Comparison of ENCODE assay signal across 9 mouse cellular contexts in genomic region chr5:118981046-118981445, GRCm38 (mm10).
DNase-seq lines count a peak whose midpoint lies in the region; ATAC-seq lines count a peak whose summit lies in the region.
"Had no signal": no experiment of that assay in that cellular context is flagged by ENCODE, and none has a peak within 500 bp of the region (broad histone marks: within the 10 kb centered on the region; RNA-seq: fewer than 3 reads in every experiment).

No protein-coding gene starts in this region.

- WGBS in hindbrain, embryonic 10.5 days: 42% methylated on average over 16 of the region's 16 CpGs
- 41% methylated on average over 15 of the region's 16 CpGs for WGBS in hindbrain, embryonic 16.5 days
- WGBS in embryonic facial prominence, embryonic 10.5 days: 30% methylated on average over 16 of the region's 16 CpGs
- WGBS in lung, embryonic 15.5 days: 13% methylated on average over 16 of the region's 16 CpGs
- WGBS in neural tube, embryonic 15.5 days: 37% methylated on average over 16 of the region's 16 CpGs

- H3K4me2 ChIP-seq in hindbrain, embryonic 16.5 days (ENCODE audit: low read length): no peak overlapping the region
- no peak overlapping the region for H3K4me2 ChIP-seq in lung, embryonic 15.5 days
- no peak overlapping the region for H3K4me2 ChIP-seq in neural tube, embryonic 15.5 days
- H3K4me2 ChIP-seq: neural tube, embryonic 13.5 days had no signal

- no peaks in the 10 kb centered on the region for H3K36me3 ChIP-seq in hindbrain, embryonic 10.5 days
- no peaks in the 10 kb centered on the region for H3K36me3 ChIP-seq in hindbrain, embryonic 16.5 days (ENCODE audit: control insufficient read depth, insufficient read depth, low read length)
- H3K36me3 ChIP-seq in embryonic facial prominence, embryonic 10.5 days (replicated peaks): no peaks in the 10 kb centered on the region
- H3K36me3 ChIP-seq in lung, embryonic 15.5 days: no peaks in the 10 kb centered on the region
- no peaks in the 10 kb centered on the region for H3K36me3 ChIP-seq in neural tube, embryonic 15.5 days
- H3K36me3 ChIP-seq: neural tube, embryonic 13.5 days had no signal

- ATAC-seq in hindbrain, embryonic 16.5 days: no peak
- peak; percentile 83 for ATAC-seq in lung, embryonic 15.5 days (ENCODE audit: borderline replicate concordance, extremely low read depth, low FRiP score, low TSS enrichment)
- no peak for ATAC-seq in neural tube, embryonic 15.5 days (ENCODE audit: low FRiP score)

- no peak overlapping the region for H3K9ac ChIP-seq in hindbrain, embryonic 16.5 days (ENCODE audit: low read depth, low read length)
- 0 out of 2 replicates have a peak overlapping the region, but pooled peaks have one; percentile 9 for H3K9ac ChIP-seq in lung, embryonic 15.5 days
- H3K9ac ChIP-seq in neural tube, embryonic 15.5 days (replicated peaks): no peak overlapping the region
- H3K9ac ChIP-seq: neural tube, embryonic 13.5 days had no signal

- peaks cover 6% of the 10 kb centered on the region; the same call in 1 of the 2 replicates for H3K4me1 ChIP-seq in hindbrain, embryonic 10.5 days (replicated peaks)
- no peaks in the 10 kb centered on the region; the same call in 1 of the 2 replicates for H3K4me1 ChIP-seq in hindbrain, embryonic 16.5 days (ENCODE audit: control insufficient read depth, insufficient read depth, low read depth, low read length)
- peaks cover 15% of the 10 kb centered on the region for H3K4me1 ChIP-seq in embryonic facial prominence, embryonic 10.5 days
- H3K4me1 ChIP-seq in lung, embryonic 15.5 days: peaks cover 1% of the 10 kb centered on the region; the same call in 1 of the 2 replicates
- H3K4me1 ChIP-seq in neural tube, embryonic 15.5 days: no peaks in the 10 kb centered on the region

- DNase-seq in hindbrain, embryonic 10.5 days (ENCODE audit: low spot score): peak; percentile 19
- peak; percentile 54 for DNase-seq in embryonic facial prominence, embryonic 10.5 days (ENCODE audit: low spot score)
- DNase-seq in heart, postnatal 36 days: peak; percentile 48 to 63
- no peak for DNase-seq in thymus, postnatal 36 days
- DNase-seq in adrenal gland, adult 18-20 months (ENCODE audit: low spot score in 2 of 2): no peak

- H3K27me3 ChIP-seq in hindbrain, embryonic 10.5 days (ENCODE audit: insufficient read depth, poor library complexity, severe bottlenecking): peaks cover 17% of the 10 kb centered on the region; the same call in 1 of the 2 replicates
- no peaks in the 10 kb centered on the region for H3K27me3 ChIP-seq in hindbrain, embryonic 16.5 days (replicated peaks; ENCODE audit: control insufficient read depth, insufficient read depth, low read length)
- H3K27me3 ChIP-seq in embryonic facial prominence, embryonic 10.5 days (replicated peaks; ENCODE audit: low read depth, poor library complexity, severe bottlenecking): peaks cover 24% of the 10 kb centered on the region
- no peaks in the 10 kb centered on the region for H3K27me3 ChIP-seq in lung, embryonic 15.5 days
- no peaks in the 10 kb centered on the region for H3K27me3 ChIP-seq in neural tube, embryonic 15.5 days (replicated peaks)
- H3K27me3 ChIP-seq: neural tube, embryonic 13.5 days had no signal

- peak overlapping the region; percentile 3; the same call in 1 of the 2 replicates for H3K4me3 ChIP-seq in hindbrain, embryonic 10.5 days
- H3K4me3 ChIP-seq in hindbrain, embryonic 16.5 days (ENCODE audit: low read length): no peak overlapping the region
- H3K4me3 ChIP-seq in embryonic facial prominence, embryonic 10.5 days: no peak overlapping the region
- no peak overlapping the region for H3K4me3 ChIP-seq in lung, embryonic 15.5 days
- no peak overlapping the region for H3K4me3 ChIP-seq in neural tube, embryonic 15.5 days (replicated peaks)
- H3K4me3 ChIP-seq: neural tube, embryonic 13.5 days had no signal

- H3K9me3 ChIP-seq in hindbrain, embryonic 10.5 days: no peaks in the 10 kb centered on the region
- H3K9me3 ChIP-seq in hindbrain, embryonic 16.5 days (ENCODE audit: control insufficient read depth, low read length): no peaks in the 10 kb centered on the region
- no peaks in the 10 kb centered on the region for H3K9me3 ChIP-seq in embryonic facial prominence, embryonic 10.5 days
- H3K9me3 ChIP-seq in lung, embryonic 15.5 days: no peaks in the 10 kb centered on the region
- H3K9me3 ChIP-seq in neural tube, embryonic 15.5 days (replicated peaks): no peaks in the 10 kb centered on the region
- H3K9me3 ChIP-seq: neural tube, embryonic 13.5 days had no signal

- intact Hi-C loops in heart, postnatal 36 days (cut with DNase I): loop anchor here (1.0 to 2.0 kb wide), 2 partner anchors 30 to 74 kb away; no protein-coding TSS in a partner anchor

- H3K27ac ChIP-seq in hindbrain, embryonic 10.5 days: peak overlapping the region; percentile 31; the same call in 1 of the 2 replicates
- no peak overlapping the region for H3K27ac ChIP-seq in hindbrain, embryonic 16.5 days (ENCODE audit: low read depth, low read length)
- H3K27ac ChIP-seq in embryonic facial prominence, embryonic 10.5 days (replicated peaks): peak overlapping the region; percentile 79
- H3K27ac ChIP-seq in lung, embryonic 15.5 days: peak overlapping the region; percentile 36
- no peak overlapping the region for H3K27ac ChIP-seq in neural tube, embryonic 15.5 days (replicated peaks)
- H3K27ac ChIP-seq: neural tube, embryonic 13.5 days had no signal

Comparison
In these comparisons a context has a peak if more than half of its experiments do, and no peak if none do; other contexts are left out.
1. H3K27ac ChIP-seq: peak in hindbrain, embryonic 10.5 days (single experiment), embryonic facial prominence, embryonic 10.5 days (single experiment) and lung, embryonic 15.5 days (single experiment); none in hindbrain, embryonic 16.5 days (single experiment) and neural tube, embryonic 15.5 days (single experiment).
2. DNase-seq: peak in hindbrain, embryonic 10.5 days (single experiment), embryonic facial prominence, embryonic 10.5 days (single experiment) and heart, postnatal 36 days (2 of 2); none in thymus, postnatal 36 days (0 of 2) and adrenal gland, adult 18-20 months (0 of 2).